Mouse (Mus musculus) ovary, adult 18-20 months (tissue): ENCODE data around the gene Smarcc1.
"Not testable (repeated sequence)": the region's sequence is repeated elsewhere in the genome, so short reads cannot be mapped to it uniquely, and the experiment has no call there.

Source experiments
- DNase-seq: peaks from one replicate; pipeline ENCODE4 v3.0.0; 2022; ENCODE audit warnings: low spot score, mixed read lengths

Gene Smarcc1

GRCm38 (mm10) chr9:110131525-110132197 lies 14.2 kb downstream of the Smarcc1 start:
- DNase-seq: peak; percentile 98

DNA sequence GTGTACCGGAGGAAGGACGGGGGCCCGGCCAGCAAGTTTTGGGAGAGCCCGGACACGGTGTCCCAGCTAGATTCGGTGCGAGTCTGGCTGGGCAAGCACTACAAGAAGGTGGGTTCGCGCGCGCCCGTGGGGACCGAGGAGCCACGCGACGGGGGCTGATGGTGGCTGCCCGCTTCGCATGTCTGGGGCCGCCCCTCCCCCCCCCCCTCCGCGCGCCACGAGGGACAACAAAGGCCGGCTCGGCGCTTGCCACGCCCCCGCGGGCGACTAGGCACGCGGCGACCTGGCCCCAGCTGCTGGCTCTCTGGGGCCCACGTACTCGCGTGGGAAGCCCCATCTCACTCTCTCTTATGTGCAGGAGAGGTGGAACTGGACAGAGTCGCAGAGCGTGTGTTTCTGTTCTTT lies 14.7 kb downstream of the Smarcc1 start:
- no peak for DNase-seq

- DNase-seq: no peak
Measured at GRCm38 (mm10) chr9:110132921-110133320, 15.4 kb downstream of the Smarcc1 start.

GRCm38 (mm10) chr9:110134176-110134575 lies 16.7 kb downstream of the Smarcc1 start:
- DNase-seq: no peak

DNA sequence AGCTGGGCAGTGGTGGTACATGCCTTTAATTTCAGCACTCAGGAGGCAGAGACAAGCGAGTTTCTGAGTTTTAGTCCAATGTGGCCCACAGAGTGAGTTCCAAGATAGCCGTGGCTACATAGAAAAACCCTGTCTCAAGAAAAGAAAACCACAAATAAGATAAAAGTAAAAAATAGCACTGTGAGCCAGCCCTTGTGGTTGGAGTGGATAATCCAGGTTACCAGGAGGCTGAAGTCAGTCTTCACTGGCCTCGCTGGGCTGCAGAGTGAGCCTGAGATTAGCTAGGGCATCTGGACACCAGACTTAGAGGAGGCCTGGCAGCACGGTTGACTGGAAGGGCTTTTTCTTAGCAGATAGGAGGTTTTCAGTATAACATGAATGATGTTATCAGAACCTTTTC lies 21.6 kb downstream of the Smarcc1 start:
- DNase-seq: no peak

GRCm38 (mm10) chr9:110142097-110142496 lies 24.6 kb downstream of the Smarcc1 start:
- DNase-seq: no peak

DNA sequence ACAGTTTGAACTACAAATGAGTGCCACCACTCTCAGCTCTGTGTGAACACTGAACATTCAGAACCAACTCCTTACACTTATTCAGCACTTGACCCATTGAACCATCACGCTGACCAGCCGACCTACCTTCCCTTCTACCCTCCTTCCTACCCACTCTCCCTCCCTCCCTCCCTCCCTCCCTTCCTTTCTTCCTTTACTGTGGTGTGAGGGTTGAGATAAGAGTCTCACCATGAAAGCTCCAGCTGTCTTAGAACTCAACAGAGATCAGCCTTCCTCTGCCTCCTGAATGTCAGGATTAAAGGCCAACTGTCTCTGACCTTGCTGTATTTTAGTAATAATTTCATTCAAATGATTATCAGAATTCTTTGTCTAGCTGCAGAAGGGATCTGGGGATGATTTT lies 31.1 kb downstream of the Smarcc1 start:
- no peak for DNase-seq

- peak; percentile 16 for DNase-seq
Measured at GRCm38 (mm10) chr9:110159036-110159435, 41.5 kb downstream of the Smarcc1 start.

GRCm38 (mm10) chr9:110160486-110160885 lies 43.0 kb downstream of the Smarcc1 start:
- not testable (repeated sequence) for DNase-seq

GRCm38 (mm10) chr9:110162441-110162840 lies 44.9 kb downstream of the Smarcc1 start:
- DNase-seq: no peak

GRCm38 (mm10) chr9:110163071-110163470 lies 45.6 kb downstream of the Smarcc1 start:
- no peak for DNase-seq

DNA sequence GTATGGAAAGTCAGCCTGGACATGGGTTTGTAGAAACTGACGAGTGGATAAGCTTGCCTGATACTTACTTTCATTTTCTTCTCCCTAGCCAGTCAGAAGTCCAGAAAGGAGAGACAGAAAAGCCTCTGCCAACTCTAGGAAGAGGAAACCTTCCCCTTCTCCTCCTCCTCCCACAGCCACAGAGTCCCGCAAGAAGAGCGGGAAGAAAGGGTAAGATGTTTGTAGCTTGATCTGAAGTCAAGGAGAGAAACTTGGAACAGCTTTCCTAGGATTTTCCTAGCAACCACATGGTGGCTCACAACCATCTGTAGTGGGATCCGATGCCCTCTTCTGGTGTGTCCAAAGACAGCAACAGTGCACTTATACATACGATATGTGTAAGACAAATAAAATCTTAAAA lies 53.4 kb downstream of the Smarcc1 start:
- no peak for DNase-seq

- no peak for DNase-seq
Measured at GRCm38 (mm10) chr9:110199870-110200269, 82.4 kb downstream of the Smarcc1 start.

DNA sequence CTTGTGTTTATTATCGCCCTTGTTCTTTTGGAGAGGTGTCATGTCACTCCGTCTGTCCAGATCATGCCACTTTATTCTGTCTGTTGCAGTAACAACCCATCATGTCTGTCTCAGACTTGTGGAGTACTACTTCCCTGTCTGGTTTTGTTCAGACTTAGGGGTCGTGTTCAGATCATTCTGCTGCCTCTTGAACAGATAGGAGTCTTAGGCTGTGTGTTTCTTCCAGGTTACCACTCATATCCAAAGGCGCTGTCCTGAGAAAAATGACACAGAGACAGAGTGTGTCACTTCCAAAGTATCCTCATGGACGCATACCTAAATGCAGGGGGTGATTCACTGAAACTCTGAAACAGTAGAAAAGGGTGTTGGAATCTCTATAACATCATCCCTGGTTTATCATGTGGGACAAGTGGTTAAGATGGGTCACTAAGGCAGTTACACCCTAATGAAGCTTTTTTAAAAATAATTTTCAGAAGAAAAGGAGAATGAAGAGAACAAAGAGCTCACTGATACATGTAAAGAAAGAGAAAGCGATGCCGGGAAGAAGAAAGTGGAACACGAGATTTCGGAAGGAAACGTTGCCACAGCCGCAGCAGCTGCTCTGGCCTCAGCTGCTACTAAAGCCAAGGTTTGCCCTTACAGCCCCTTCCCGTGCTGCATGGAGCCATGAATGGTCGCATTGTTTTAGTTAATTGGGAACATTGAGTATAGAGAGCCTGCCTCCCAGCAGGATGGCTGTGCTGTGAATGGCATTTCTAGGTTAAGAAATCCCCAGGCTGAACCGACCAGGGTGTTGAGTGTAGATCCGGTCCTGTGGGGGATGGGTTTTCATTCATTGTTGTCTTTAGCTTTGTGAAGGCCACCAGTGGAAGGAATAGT lies 88.3 kb downstream of the Smarcc1 start:
- no peak for DNase-seq

- DNase-seq: no peak
Measured at GRCm38 (mm10) chr9:110206437-110206836, 88.9 kb downstream of the Smarcc1 start.

GRCm38 (mm10) chr9:110208265-110208664 lies 90.8 kb downstream of the Smarcc1 start:
- DNase-seq: no peak

DNA sequence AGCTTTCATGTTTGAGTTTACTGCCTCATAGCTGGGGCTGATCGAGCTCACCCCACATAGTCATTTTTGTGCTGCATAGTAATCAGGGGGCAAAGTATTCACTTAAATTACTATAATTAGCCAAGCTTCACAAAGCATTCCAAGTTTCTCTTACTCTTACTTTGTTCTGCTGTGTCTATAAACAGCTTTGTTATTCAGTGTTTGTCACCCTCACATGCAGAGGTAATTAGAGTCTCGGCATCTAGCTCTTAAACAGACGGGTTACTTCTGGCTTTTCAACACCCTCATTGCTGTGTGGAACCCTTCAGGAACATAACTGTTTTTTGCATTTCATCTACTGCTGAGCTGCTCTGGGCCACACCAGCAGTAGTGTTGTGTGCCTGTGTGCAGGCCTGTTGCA lies 91.5 kb downstream of the Smarcc1 start:
- no peak for DNase-seq

DNA sequence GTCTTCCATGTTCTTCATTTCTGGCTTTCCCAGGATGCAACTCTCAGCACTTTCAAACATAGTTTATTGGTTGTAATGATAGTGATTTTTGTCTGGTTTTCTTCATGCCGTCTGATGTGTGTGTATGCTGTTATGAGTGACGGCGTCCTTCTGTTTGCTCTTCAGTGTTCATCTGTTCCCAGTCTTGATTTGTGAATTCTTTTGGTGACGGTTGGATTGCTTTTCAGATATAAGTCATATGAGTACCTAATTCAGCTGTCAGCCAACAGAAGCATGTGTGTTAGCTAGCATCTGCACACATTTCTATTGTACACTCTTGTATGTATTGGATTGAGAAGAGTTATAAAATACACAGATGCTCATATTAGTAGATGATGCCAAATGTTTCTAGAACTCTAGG lies 106.8 kb downstream of the Smarcc1 start:
- DNase-seq: no peak

DNA sequence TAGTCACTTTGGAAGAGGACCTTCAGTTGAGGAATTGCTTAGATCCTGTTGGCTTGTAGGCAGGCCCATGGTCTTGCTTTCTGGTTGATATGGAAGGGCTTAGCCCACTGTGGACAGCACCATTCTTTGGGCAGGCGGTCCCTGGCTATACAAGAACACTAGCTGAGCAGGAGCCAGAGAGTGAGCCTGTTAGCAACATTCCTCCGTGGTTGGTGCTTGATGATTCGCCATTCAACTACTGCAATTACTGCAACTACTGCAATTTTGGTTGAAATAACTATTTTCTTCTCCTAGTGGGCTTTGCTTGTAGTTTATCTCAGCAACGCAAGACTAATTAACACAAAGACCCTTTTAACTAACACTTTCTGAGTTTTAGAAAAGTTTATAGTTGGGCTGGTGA lies 108.7 kb downstream of the Smarcc1 start:
- no peak for DNase-seq

GRCm38 (mm10) chr9:110228671-110229070 lies 111.2 kb downstream of the Smarcc1 start:
- no peak for DNase-seq

GRCm38 (mm10) chr9:110229112-110229511 lies 111.6 kb downstream of the Smarcc1 start:
- no peak for DNase-seq

DNA sequence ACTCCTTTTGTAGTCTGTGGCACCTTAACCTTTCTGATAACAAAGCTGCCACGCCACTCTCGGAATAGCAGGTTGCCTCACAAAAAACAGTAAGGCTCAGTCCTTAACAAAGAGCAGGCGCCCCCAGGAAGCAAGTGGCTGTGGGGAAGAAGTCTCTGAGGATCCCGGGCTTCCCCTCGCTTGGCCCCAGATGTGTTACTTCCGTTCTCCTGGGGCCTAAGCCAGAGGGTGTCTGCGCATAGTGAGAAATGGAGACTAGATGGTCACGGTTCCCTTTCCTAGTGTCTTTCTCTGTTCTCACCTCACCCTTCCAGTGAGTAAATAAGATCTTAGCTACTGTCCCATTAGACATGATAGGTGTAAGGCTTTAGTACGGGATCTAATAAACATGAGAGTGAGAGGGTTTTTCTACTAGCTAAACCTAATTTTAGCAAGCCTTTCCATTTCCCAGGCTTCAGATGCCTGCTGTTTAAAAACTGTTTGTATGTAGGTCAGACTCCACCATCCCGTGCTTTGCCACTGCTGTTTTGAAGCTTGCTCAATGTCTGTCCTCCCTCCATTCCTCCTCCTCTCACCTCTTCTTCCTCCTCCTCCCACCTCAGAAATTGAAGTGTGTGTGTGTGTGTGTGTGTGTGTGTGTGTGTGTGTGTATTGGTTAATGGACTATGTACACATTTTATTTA lies 112.2 kb downstream of the Smarcc1 start:
- DNase-seq: no peak
